Mouse (Mus musculus): ENCODE measurements at regions not wholly inside any gene's neighbourhood (a gene's known extent, or its start where the extent isn't known, plus 50 kb on each side); places are given as distances from the start of the nearest gene placed in this dataset.

DNA sequence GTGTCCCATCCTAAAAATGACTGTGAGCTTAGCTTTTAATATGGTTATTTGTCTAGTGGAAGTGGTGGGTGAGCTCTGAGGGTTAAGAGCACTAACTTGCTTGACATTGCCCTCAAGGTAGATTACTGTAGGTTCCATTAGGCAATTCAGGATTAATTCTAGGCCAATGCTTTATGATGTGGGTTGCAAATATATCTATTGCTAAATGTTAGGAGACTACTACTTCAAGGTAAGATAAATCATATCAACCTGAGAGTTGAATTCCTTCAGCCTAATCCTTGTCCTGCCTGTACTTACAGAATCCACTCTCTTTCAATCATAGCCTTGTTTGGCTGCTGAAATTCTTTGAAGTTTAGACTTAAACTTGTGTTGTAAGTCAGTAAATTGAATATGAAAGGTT is 501.2 kb upstream of the Pappa start:
- no peak for DNase-seq

DNA sequence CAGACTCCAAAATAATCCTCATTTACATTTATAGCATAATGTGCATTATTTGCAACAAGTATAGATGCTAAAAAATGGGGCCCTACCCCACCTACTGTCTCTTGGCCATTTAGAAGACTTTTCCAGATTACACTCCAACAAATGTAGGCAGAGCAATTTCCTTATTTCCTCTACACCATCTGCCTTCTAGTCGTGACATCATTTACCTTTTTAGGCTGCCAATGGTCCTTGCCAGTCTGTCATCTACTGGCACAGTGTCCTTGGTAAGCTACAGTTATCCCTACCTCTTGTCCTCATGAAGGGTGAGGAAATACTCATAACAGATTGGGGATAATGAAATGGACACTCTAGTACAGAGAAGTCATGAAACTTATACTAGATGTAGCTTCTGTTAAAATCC is 491.8 kb upstream of the Pappa start:
- DNase-seq, result no peak

DNA sequence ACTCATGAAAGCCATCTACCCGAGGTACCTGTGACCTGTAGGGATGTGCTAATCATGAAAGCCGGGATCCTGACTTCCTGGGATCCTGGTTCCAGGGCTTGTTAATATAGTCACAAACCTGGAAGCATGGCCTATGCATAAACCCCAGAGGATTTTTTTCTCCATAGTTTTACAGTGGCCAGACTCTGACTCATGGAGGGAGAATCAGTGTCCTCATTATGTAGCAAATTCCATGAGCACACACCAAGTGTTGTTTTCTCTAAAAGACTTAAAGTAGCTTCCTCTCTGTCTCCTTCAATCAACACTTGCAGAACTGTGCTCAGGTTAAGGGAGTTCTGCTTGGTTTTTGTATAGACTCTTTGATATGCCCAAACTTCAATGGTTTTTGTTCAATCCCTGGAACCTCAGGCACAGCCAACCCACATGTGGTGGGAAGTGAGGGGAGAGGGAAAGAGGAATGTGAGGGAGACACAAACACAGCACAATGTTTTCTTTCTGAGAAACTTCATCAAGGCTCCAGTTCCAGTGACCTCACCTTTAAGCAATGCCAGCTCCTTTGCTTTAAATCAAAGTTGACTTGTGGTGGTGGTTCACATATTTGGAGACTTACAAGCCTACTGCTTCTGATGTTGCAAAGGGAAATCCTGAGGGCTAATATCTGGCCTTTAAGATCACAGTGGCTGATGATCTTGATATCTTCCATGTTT is 488.6 kb upstream of the Pappa start:
- no peak for DNase-seq

DNA sequence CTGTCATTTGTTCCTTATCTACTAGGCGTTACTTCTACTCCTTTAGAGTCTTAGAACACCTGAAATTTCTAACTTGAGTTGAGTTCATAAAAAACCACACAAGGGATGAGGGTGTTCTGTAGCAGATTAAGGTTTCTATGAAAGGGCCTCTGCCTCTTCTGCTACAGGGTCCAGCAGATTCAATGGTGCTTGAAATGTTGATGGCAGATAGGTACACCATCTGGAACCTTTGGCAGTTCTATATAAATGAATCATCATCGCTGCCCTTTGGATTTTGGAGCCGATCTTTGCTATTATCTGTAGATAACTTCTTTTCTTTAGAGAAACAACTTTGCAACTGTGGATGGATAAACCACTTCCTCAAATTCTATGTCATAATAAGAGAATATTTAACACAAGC is 483.9 kb upstream of the Pappa start:
- no peak for DNase-seq

DNA sequence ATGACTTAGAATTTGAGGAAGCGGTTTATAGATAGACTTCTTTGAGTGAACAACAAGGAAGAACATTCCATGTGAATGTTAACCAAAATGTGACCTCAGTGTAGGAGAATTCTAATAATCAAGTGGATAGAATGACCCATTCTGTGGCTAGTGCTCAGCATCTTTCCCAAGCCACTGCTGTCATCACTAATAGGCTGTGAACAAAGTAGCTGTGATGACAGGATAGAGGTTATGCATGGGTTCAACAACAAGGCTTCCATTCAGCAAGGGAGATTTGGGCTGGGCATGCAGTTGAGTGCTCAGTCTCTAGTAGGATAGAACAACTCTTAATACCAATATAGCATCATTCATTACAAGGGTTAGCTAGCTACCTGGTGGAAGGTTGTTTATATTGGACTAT is 483.0 kb upstream of the Pappa start:
- no peak for DNase-seq

DNA sequence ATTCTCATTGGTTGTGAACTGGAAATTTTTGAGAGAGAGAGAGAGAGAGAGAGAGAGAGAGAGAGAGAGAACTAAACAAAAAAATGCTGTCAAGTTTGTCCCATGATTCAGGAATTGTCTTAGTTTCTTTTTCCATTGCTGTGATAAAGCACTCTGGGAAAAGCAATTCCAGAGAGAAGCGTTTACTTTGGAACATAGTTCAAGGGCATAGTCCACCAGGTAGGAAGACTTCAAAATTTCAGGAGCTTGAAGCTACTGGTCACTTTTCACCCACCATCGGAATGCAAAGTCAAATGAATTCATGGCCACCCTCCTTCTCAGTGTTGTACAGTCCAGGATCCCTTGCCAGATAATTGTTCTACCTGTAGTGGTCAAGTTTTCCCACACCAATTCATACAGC is 478.8 kb upstream of the Pappa start:
- no peak for DNase-seq

DNA sequence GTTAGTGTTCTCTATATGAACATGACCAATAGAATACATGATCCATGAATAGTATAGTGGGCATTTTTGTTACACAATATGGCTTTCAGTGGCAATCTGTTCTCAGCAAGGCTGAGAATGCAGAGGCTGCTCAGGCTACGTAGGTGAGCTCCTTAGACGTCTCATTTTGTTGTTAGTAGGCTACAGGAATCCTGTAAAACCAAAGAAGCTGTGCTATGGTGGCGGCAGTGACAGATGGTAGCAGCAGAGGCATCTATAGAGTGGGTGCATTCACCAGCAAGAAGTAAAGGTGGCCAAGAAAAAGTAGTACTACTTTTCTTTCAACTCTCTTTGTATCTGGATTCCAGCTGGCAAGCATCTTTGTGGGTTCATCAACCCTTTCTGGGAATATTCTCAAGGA is 469.8 kb upstream of the Pappa start:
- no peak for DNase-seq

DNA sequence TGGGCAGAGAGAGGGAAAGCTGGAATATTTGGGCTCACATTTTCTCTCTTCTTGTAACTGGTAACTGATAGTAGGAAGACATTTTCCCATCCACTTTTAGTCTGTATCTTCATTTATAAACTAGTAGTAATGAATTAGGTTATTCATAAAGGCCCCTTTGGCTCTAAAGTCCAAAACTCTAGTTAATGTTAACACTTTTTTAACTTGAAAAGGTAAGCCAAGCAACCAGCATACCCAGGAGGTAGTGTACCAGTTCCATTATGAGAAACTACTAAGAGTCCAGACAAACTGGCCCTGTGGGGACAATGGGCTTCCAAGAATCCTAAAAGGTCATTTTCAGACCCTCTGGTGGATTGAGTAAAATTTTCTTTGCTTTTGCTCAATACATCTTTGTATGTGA is 468.4 kb upstream of the Pappa start:
- DNase-seq, result no peak

DNA sequence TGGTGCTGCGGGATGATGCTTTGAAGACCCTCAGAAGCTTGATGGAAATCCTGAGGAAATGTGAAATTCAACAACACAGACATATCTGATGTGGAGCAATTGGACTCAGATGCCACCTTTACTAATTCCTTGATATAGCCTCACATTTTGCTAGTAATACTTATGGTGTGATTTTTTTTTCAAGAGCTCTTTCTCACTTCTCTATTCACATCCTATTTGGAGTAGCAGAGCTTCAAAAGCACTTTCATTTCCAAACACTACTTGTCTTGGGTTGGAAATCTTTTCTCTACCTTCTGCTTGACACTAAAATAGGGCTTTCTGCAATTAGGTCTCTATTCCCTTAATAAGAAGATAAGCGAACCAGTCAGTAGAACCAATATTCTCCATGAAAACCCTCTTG is 460.3 kb upstream of the Pappa start:
- DNase-seq, result no peak

DNA sequence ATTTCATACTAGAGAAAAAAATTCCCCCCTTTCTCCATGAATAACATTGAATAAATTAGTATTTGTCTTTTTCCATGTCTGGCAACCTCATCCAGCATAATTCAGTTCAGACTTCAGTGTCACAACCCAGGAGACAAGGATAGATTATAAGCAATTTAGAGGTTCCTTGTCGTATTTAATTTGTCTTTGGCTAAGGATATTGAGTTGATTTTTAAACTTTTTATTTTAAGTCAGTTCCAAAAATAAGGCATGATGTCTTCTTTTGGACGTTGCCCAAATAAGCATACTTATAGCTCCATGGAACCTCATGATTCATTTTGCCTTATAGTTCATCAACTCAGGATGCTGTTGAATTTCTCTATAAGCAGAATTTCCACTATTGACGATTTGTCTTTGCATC is 456.0 kb upstream of the Pappa start:
- no peak for DNase-seq

DNA sequence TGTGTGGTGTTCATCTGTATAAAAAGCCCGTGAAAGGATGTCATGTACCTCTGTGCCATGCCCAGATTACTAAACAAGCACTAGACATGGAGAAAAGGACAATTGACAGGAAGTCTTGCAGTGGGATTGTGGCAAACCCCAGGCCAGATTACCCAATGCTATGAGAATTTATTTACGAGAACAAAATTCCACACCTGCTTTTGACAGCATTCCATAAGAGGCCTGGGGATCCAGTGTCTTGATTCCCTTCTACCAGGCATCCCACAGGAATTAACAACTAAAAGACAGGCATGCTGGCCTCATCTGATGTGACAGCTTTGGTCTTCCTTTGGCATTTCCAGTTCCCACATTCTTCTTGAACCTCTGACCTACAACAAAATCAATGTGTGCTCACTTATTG is 454.3 kb upstream of the Pappa start:
- DNase-seq, result no peak

DNA sequence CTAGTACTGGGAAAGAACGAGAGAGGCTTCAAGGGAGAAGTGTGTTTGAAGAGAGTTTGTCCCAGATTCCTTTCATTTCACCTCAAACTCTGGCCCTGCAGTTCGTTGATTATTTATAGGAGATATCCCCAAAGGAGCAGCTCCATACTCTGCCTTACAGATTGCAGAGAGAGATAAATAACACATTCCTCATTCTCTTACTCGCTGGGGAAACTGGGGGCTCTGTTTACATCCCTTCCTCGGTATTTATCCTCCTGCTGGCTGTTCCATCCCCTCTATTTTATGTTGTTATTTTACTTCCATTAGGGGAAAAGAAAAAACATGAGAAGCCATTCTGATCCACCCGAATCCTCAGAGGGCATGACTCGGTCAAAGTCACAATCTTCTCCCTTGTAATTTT is 447.5 kb upstream of the Pappa start:
- DNase-seq, result no peak

DNA sequence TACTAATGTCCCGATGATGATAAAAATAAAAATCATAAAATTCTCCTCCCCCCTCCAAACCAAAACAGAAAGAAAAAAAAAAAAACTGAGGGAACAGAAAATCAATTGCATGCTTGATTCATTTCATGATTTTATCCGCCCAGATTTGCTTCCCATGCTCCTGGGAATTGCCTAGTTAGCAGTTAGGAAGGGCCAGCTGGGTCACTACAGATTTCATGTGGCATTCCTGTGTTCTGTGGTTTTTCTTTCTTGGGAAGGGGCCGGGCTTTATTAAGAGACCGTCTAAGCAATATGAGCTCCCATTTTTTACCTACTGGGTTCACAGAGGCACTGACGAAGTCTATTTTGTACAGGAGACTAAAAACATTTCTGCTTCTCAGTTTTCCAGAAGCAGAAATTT is 447.1 kb upstream of the Pappa start:
- DNase-seq, result no peak

DNA sequence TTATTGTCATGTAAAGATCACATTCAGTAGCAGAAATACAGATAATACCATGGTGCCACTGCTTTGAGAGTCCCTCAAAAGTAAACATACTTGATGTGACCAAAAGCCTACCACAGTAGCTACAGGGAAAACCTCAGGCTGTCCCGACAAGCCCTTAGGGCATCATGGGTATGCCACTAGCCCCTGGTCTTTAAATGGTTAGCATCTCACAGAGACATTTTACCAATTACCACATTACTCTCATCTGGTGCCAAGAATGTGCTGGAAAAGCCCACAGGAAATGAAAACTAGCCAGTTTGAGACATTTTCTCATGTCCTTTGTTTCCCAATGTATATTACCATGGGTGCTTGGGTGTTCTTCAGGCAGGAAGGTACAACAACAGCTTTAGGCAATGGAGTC is 439.3 kb upstream of the Pappa start:
- DNase-seq, result no peak

DNA sequence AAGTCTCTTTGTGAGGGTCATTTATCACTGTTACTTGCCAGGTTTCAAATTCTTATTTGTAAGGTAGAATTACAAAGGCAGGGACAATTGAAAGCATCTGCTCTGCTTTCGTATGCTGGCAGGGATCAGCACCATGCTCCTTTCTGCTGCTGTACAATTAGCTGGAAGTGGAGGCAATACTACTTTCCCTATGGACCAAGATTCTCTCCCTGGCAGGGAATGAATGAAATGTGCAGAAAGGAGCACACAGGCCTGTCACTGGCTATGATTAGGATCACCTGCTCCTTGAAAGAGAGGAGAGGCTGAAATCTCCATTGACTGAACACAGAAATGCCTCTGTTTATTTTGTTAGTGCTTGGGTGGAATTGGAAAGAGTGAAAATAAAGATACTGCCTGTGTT is 427.8 kb upstream of the Pappa start:
- DNase-seq, result no peak

DNA sequence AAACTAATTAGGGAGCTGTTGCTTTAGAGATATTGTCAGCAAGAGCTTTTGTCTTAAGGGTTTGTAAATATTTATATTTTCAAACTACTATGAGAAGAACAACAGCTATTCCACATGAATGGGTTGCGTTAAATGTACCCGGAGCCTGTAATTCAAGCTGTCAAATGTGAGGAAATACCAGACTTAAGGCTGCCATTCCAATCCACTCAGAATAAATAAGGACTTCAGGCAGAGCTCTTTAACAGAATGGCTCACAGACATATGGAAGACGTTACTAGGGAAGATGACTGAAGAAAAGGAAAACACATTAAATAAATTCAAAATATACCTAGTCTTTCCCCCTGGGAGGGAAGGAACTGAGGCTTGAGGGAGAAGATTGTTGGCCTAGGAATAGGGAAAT is 400.7 kb upstream of the Pappa start:
- no peak for DNase-seq

DNA sequence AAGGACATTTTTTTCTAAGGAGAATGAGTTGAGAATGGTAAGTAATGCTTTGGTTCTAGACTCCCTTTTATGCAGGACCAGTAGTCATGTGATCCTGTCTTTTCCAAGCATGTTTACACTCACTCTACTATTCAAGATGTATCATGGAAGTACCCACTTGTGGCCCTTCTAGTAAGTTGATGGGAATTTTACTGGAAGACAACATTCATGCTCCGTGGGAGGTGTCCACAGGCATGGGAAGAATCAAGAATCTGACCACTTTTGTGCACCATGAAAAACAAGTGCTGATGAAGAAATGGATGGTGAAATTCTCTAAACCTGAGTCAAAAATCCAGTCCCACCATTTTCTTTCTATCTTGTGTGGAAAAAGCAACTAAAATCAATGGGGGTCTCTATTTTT is 399.1 kb upstream of the Pappa start:
- DNase-seq, result no peak

DNA sequence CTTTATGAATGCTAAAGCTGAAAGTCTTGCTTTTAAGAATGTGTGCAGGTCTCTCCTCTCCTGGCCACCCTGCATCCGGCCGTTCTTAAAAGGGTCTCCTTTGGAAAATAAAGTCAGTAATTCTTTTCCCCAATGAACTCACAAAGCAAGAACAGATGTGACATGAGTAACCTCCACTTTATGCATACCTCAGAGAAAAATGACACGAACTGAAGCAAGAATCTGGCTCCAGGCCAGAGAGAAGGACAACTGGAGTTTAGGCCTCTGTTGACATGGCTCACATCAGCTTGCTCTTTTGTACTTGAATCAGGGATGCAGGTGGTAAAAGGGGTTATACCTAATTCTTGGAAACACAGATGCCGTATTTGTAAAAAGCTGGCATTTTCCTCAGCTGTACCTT is 368.0 kb upstream of the Pappa start:
- no peak for DNase-seq

DNA sequence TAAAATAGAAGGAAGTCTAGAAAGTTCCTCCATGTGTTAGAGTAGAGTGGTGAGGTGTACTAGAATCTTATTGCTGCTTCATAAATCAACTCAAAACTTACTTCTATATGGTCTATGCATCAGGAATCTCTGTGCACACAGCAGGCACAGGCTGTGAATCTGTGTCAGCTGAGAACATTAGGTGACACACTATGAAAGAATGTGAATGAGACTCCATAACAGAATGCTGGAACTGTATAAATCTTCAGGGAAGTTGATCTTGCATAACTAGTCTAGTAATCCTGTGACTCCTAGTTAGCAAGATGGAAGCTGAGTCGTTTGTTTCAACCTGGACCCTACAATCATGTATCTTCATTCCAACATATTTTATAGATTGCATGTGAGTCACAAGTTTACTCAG is 355.4 kb upstream of the Pappa start:
- no peak for DNase-seq

DNA sequence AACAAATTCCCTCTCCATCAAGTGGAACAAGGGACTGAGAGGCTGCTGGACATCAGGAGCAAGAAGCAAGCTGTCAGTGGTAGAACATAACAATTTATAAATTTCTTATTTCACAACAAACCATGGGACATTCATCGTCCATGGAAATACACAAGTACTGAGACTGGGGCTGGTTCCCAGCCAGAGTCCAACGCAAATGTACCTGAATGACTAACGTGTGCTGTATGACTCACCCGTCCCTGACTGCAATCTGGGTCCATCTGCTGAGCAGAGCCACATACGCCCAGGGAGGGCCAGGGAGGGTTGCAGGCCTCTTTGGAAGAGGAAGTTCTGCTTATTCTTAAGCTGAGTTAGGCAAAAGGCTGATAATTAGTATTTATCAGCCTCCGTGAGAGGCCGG is 320.1 kb upstream of the Pappa start:
- DNase-seq, result no peak

DNA sequence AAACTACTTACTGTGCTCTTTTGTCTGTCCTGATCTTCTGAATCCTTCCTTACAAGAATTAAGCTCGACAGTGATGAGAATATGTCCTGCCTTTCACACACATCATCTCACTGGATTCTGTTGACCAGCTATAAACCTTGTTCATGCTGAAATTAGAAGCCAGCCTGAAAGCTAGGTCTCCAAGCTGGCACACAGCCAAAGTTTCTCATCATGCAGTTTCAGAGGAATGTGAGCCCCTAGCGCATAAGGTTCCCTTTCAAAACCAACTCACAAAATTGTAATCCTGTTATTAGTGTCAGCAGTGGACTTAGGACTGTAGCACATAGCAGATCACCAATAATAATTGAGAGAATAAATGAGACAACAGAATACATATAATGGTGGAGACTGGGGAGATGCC is 319.0 kb upstream of the Pappa start:
- DNase-seq, result no peak

DNA sequence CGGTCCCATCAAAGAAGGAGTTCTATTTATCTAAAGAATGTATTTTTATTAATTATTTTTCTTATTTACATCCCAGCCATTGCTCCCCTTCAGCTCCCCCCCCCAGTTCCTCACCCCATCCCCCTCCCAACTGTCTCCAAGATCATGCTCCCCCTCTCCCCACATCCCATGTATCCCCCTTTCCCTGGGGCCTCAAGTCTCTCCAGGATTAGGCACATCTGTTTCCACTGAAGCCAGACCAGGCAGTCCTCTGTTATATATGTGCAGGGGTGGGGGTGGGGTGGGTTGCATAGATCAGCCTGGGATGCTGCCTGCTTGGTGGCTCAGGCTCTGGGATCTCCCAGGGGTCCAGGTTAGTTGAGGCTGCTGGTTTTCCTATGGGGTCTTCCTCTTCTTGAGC is 316.8 kb upstream of the Pappa start:
- DNase-seq, result no peak

DNA sequence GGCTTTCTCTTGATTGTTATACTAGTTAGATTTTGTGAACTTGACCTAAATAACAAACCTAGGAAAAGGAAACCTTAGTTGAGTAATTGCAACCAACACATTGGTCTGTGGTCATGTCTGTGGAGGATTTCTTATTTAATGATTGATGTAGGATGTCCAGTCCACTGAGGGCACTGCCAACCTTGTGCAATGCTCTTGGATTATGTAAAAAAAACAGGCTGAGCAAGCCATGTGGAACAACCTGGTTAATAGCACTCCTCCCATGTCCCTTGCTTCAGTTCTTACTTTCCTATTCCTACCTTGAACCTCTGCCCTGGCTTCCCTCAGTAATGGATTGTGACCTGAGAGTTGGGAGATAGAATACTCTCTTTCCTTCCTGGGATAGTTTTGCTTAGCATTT is 312.0 kb upstream of the Pappa start:
- DNase-seq, result no peak

DNA sequence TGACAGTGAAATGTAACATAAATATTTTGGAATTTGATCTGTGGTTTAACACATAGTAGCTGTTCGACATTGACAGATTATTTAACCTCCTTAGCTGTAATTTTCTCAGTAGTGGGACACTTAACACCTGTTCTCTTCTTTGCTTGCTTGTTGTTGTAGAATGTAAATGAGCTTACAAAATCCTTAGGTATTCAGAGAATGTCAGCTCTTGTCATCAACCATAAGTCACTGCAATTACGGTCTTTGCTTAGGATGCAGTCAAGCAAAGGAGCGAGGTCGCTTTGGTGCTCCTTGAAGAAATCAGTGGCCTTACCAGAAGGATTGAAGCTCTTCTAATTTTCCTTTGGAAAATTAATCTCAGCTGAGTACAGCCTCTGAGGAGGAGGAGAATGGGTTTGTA is 311.2 kb upstream of the Pappa start:
- DNase-seq, result no peak

DNA sequence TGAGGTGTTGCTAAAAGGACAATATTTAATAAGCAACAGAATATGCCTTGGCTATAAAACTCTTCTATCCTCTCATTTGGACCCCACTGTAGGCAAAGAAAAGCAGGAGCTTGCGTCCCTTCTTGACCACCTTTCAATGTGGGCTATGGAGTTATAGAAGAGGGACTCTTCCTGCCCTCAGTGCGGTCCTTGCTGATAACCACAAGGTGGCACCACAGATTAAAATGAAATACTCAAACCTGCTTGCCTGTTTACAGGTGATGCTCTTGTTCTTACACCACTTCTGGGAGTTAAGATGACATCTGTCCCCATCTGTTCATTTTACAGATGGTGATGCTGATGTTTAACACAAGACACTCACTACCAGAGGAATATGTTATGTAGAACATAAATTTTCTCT is 291.1 kb upstream of the Pappa start:
- DNase-seq, result no peak

DNA sequence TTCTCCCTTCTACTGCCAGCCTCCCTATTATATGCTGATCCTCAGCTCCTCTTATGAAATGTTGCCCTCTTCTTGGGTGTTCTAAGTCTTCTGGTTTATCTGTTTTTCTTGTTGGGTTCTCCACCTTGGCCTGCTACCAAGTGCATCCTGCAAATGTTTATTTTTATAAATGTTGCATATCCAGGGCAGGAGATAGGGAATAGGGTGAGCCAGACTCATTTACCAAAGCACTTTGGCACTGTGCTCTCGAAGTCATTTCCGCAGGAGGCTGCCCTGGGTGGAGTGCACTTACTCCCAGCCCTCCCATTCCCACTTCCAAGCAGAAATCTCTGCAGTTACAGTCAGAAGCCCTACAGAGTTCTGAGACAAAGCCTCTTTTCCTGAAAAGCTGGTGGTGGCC is 249.5 kb upstream of the Pappa start:
- no peak for DNase-seq

All from lung, postnatal 4 days (tissue).